Mouse (Mus musculus) liver, embryonic 14.5 days (tissue): ENCODE measurements at regions not wholly inside any gene's neighbourhood (a gene's known extent, or its start where the extent isn't known, plus 50 kb on each side); places are given as distances from the start of the nearest gene placed in this dataset.

ENCODE experiments used
- ATAC-seq: fragments of 200-750 bp; cut with Nextera tagmentation; 2 replicates; pipeline ENCODE4 v1.8.0; 2017; ENCODE audit warnings: moderate number of reproducible peaks, mild to moderate bottlenecking, moderate library complexity; ENCODE audit not compliant: insufficient read depth
- DNase-seq, 3 experiments: peaks; one replicate each; pipeline ENCODE4 v3.0.0-alpha.2; 2012 to 2013; ENCODE audit warnings: low read depth in 3 of 3, low spot score in 3 of 3
- H3K27ac ChIP-seq: fragments of 300-500 bp; sonication (generic); 2 replicates; pipeline ENCODE4 v1.5.1; 2014; ENCODE audit warnings: moderate library complexity, mild to moderate bottlenecking, control low read depth, inconsistent platforms
- H3K27me3 ChIP-seq: fragments of 300-500 bp; sonication (generic); 2 replicates; pipeline ENCODE4 v1.6.1; 2014; ENCODE audit warnings: mild to moderate bottlenecking, low read length, moderate library complexity; ENCODE audit not compliant: control insufficient read depth, insufficient read depth
- H3K36me3 ChIP-seq: fragments of 300-500 bp; sonication (generic); replicated peaks from 2 replicates; pipeline ENCODE4 v1.6.1; 2014; ENCODE audit warnings: low read depth; ENCODE audit not compliant: control insufficient read depth, insufficient read depth
- H3K4me1 ChIP-seq, 2 experiments: fragments of 200-500 bp in 1 of 2; fragments of 300-500 bp in 1 of 2; sonication (generic) in 1 of 2; replicated peaks; 2 replicates each; pipeline ENCODE4 v1.6.1; 2012 to 2014; ENCODE audit warnings: antibody characterized with exemption in 1 of 2, inconsistent platforms in 1 of 2, low read length in 1 of 2; ENCODE audit not compliant: control insufficient read depth in 2 of 2, insufficient read depth in 2 of 2
- H3K4me2 ChIP-seq: fragments of 300-500 bp; sonication (generic); 2 replicates; pipeline ENCODE4 v1.6.1; 2014; ENCODE audit warnings: low read depth, mild to moderate bottlenecking, control low read depth, moderate library complexity
- H3K4me3 ChIP-seq, 2 experiments: fragments of 200-500 bp in 1 of 2; fragments of 300-500 bp in 1 of 2; sonication (generic) in 1 of 2; 2 replicates each; pipeline ENCODE4 v1.5.1; 2012 to 2014; ENCODE audit warnings: low read depth in 2 of 2, low read length in 2 of 2, mild to moderate bottlenecking in 2 of 2, control low read depth in 1 of 2, inconsistent platforms in 1 of 2, moderate library complexity in 1 of 2; ENCODE audit not compliant: insufficient read depth in 1 of 2
- H3K9ac ChIP-seq: fragments of 300-500 bp; sonication (generic); replicated peaks from 2 replicates; pipeline ENCODE4 v1.6.1; 2014; ENCODE audit warnings: mild to moderate bottlenecking, control low read depth, moderate library complexity
- H3K9me3 ChIP-seq: fragments of 300-500 bp; sonication (generic); 2 replicates; pipeline ENCODE4 v1.6.1; 2016; ENCODE audit warnings: low read length, mixed read lengths; ENCODE audit not compliant: control insufficient read depth
- CTCF ChIP-seq: IDR thresholded peaks from 2 replicates; pipeline ENCODE4 v1.5.1; 2016; ENCODE audit warnings: antibody characterized with exemption, low read depth, control low read depth
- EP300 ChIP-seq: IDR thresholded peaks from 2 replicates; pipeline ENCODE4 v1.6.1; 2016; ENCODE audit warnings: antibody characterized with exemption, low read depth
- whole genome bisulfite sequencing: fragments of 180-500 bp; shearing (Covaris S2); extraction: QIAGEN DNeasy Blood & Tissue Kit; methylation state at CpG from one replicate; pipeline ENCODE4 v1.1.7; 2014; ENCODE audit not compliant: insufficient replicate concordance; 5-methylcytosine and 5-hydroxymethylcytosine counted together

DNA sequence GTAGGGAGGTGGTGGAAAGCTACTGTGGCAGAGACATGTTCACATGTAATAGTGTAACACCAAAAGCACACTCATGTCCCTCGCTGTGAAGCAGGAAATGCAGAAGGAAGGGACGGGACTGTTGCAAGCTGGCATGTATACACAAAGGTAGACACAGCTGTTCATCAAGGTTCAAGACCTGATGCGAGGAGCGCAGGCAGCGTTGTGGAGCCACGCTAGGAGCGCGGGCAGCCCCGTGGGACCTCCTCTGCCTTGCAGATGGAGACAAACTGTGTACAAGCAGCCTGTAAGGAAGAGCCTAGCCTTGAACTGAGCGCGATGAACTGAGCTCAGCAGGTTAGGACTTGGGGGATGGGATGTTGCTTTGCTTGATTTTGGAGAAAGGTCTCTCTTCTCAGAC lies 96.2 kb downstream of the Ets2 start:
- no peak overlapping the region for H3K27ac ChIP-seq
- no peak for ATAC-seq
- TF ChIP-seq EP300 (no peak), CTCF (no peak)
- no peak overlapping the region for H3K9ac ChIP-seq
- DNase-seq: no peak
- no peaks in the 10 kb centered on the region for H3K9me3 ChIP-seq
- H3K36me3 ChIP-seq: no peaks in the 10 kb centered on the region
- WGBS: 65% methylated on average over 11 of the region's 11 CpGs
- no peak overlapping the region for H3K4me3 ChIP-seq
- no peaks in the 10 kb centered on the region for H3K27me3 ChIP-seq
- no peak overlapping the region for H3K4me2 ChIP-seq
- peaks cover 0 to 5% of the 10 kb centered on the region in 2 experiments; a peak in 1 of 4 replicates for H3K4me1 ChIP-seq

- no peaks in the 10 kb centered on the region for H3K27me3 ChIP-seq
- 33% methylated on average over 2 of the region's 2 CpGs for whole genome bisulfite sequencing
- H3K4me3 ChIP-seq: no peak overlapping the region
- H3K4me2 ChIP-seq: no peak overlapping the region
- peaks cover 0 to 5% of the 10 kb centered on the region in 2 experiments; a peak in 1 of 4 replicates for H3K4me1 ChIP-seq
- no peaks in the 10 kb centered on the region for H3K9me3 ChIP-seq
- no peak overlapping the region for H3K9ac ChIP-seq
- DNase-seq (no peak), ATAC-seq (no peak)
- no peak for TF ChIP-seq CTCF
- no peak for TF ChIP-seq EP300
- no peaks in the 10 kb centered on the region for H3K36me3 ChIP-seq
- no peak overlapping the region for H3K27ac ChIP-seq
These were observed 95.3 kb downstream of the Ets2 start for GRCm38 (mm10) chr16:95797141-95797540.

GRCm38 (mm10) chr16:95794876-95795275 lies 93.0 kb downstream of the Ets2 start:
- no peak for ATAC-seq
- no peaks in the 10 kb centered on the region for H3K27me3 ChIP-seq
- H3K4me3 ChIP-seq: no peak overlapping the region
- no peak overlapping the region for H3K9ac ChIP-seq
- DNase-seq: no peak
- no peaks in the 10 kb centered on the region for H3K36me3 ChIP-seq
- no peaks in the 10 kb centered on the region for H3K9me3 ChIP-seq
- no peak overlapping the region for H3K4me2 ChIP-seq
- no peak for TF ChIP-seq CTCF
- no peak for TF ChIP-seq EP300
- 73% methylated on average over 8 of the region's 8 CpGs for WGBS
- H3K4me1 ChIP-seq: peaks cover 0 to 5% of the 10 kb centered on the region in 2 experiments; a peak in 1 of 4 replicates
- no peak overlapping the region for H3K27ac ChIP-seq

- DNase-seq: no peak
- H3K36me3 ChIP-seq: no peaks in the 10 kb centered on the region
- peaks cover 0 to 5% of the 10 kb centered on the region in 2 experiments; a peak in 1 of 4 replicates for H3K4me1 ChIP-seq
- H3K4me2 ChIP-seq: no peak overlapping the region
- no peak for TF ChIP-seq CTCF
- TF ChIP-seq EP300: no peak
- no peaks in the 10 kb centered on the region for H3K9me3 ChIP-seq
- no peak overlapping the region for H3K27ac ChIP-seq
- no peak overlapping the region for H3K4me3 ChIP-seq
- H3K9ac ChIP-seq: no peak overlapping the region
- H3K27me3 ChIP-seq: no peaks in the 10 kb centered on the region
- no peak for ATAC-seq
- WGBS: 53% methylated on average over 10 of the region's 10 CpGs
These were observed 92.4 kb downstream of the Ets2 start for GRCm38 (mm10) chr16:95794281-95794727.

DNA sequence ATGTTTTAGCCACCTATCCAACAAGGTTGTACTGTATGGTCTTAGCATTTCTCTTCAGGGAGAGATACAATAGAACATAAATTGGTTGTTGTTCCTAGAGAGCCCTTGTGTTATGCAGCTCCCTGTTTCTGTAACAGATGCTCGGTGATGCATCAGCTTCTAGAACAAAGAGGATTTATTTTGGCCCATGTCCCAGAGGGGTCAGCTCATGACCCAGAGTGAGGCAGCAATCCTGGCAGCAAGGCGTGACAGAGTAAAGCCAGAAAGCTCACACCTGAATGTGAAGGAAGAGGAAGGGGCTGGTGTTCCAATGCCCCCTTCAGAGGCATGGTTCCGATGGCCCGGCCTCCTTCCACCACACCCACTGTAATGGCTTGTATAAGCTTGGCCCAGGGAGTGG lies 88.8 kb downstream of the Ets2 start:
- TF ChIP-seq EP300 (no peak), CTCF (no peak)
- 64% methylated on average over 4 of the region's 4 CpGs for WGBS
- Histone ChIP-seq H3K27me3 (no peaks in the 10 kb centered on the region), H3K36me3 (no peaks in the 10 kb centered on the region), H3K4me2 (no peak overlapping the region), H3K4me1 (no peaks in the 10 kb centered on the region), H3K9ac (no peak overlapping the region), H3K4me3 (no peak overlapping the region), H3K9me3 (no peaks in the 10 kb centered on the region), H3K27ac (no peak overlapping the region)
- ATAC-seq (no peak), DNase-seq (no peak)
